Mouse (Mus musculus): ENCODE measurements around the gene Tmbim7. TPM values are rescaled to one million over a fixed set of nuclear protein-coding genes. Genes with fewer than 3 reads are reported as not detected.
"Not testable (repeated sequence)": the region's sequence is repeated elsewhere in the genome, so short reads cannot be mapped to it uniquely, and the experiment has no call there.

The Tmbim7 gene
- total RNA-seq (2021): not detected

- no peak for DNase-seq (ENCODE audit: extremely low spot score in 1 of 2, low spot score in 1 of 2)
These were observed at the start of gene Tmbim7 for GRCm38 (mm10) chr5:3650881-3651280. Gene Tmbim7, plus strand, starts transcription at chr5:3651181.

GRCm38 (mm10) chr5:3607114-3607513, 43.9 kb upstream of the Tmbim7 start:
- no peak for DNase-seq (ENCODE audit: extremely low spot score in 1 of 2, low spot score in 1 of 2)

- DNase-seq (ENCODE audit: extremely low spot score in 1 of 2, low spot score in 1 of 2): no peak
These were observed 41.7 kb upstream of the Tmbim7 start for GRCm38 (mm10) chr5:3609241-3609640.

- not testable (repeated sequence) for DNase-seq (ENCODE audit: extremely low spot score in 1 of 2, low spot score in 1 of 2)
These were observed 39.1 kb upstream of the Tmbim7 start for GRCm38 (mm10) chr5:3611835-3612234.

GRCm38 (mm10) chr5:3620486-3620885, 30.5 kb upstream of the Tmbim7 start:
- no peak for DNase-seq (ENCODE audit: extremely low spot score in 1 of 2, low spot score in 1 of 2)

- no peak for DNase-seq (ENCODE audit: extremely low spot score in 1 of 2, low spot score in 1 of 2)
These were observed 20.9 kb upstream of the Tmbim7 start for GRCm38 (mm10) chr5:3630055-3630454.

GRCm38 (mm10) chr5:3631512-3632271, 19.3 kb upstream of the Tmbim7 start:
- no peak for DNase-seq (ENCODE audit: extremely low spot score in 1 of 2, low spot score in 1 of 2)

- no peak for DNase-seq (ENCODE audit: extremely low spot score in 1 of 2, low spot score in 1 of 2)
These were observed 18.7 kb upstream of the Tmbim7 start for GRCm38 (mm10) chr5:3632285-3632684.

- no peak for DNase-seq (ENCODE audit: extremely low spot score in 1 of 2, low spot score in 1 of 2)
These were observed 17.7 kb upstream of the Tmbim7 start for GRCm38 (mm10) chr5:3633315-3633714.

GRCm38 (mm10) chr5:3633951-3634350, 17.0 kb upstream of the Tmbim7 start:
- no peak for DNase-seq (ENCODE audit: extremely low spot score in 1 of 2, low spot score in 1 of 2)

- no peak for DNase-seq (ENCODE audit: extremely low spot score in 1 of 2, low spot score in 1 of 2)
These were observed 15.7 kb upstream of the Tmbim7 start for GRCm38 (mm10) chr5:3635286-3635685.

GRCm38 (mm10) chr5:3644621-3645020, 6.4 kb upstream of the Tmbim7 start:
- no peak for DNase-seq (ENCODE audit: extremely low spot score in 1 of 2, low spot score in 1 of 2)

GRCm38 (mm10) chr5:3645326-3645725, 5.7 kb upstream of the Tmbim7 start:
- no peak for DNase-seq (ENCODE audit: extremely low spot score in 1 of 2, low spot score in 1 of 2)

GRCm38 (mm10) chr5:3646539-3646938, 4.4 kb upstream of the Tmbim7 start:
- DNase-seq (ENCODE audit: extremely low spot score in 1 of 2, low spot score in 1 of 2): no peak

GRCm38 (mm10) chr5:3646991-3647707, 3.8 kb upstream of the Tmbim7 start:
- peak; percentile 26 to 49 for DNase-seq (ENCODE audit: extremely low spot score in 1 of 2, low spot score in 1 of 2)

GRCm38 (mm10) chr5:3647708-3648121, 3.3 kb upstream of the Tmbim7 start:
- DNase-seq (ENCODE audit: extremely low spot score in 1 of 2, low spot score in 1 of 2): peak; percentile 56 to 69

GRCm38 (mm10) chr5:3648206-3648848, 2.7 kb upstream of the Tmbim7 start:
- DNase-seq (ENCODE audit: extremely low spot score in 1 of 2, low spot score in 1 of 2): no peak

- DNase-seq (ENCODE audit: extremely low spot score in 1 of 2, low spot score in 1 of 2): no peak
These were observed 2.2 kb upstream of the Tmbim7 start for GRCm38 (mm10) chr5:3648849-3649210.

GRCm38 (mm10) chr5:3651621-3652020, 640 bp downstream of the Tmbim7 start:
- DNase-seq (ENCODE audit: extremely low spot score in 1 of 2, low spot score in 1 of 2): no peak

GRCm38 (mm10) chr5:3652903-3653575, 2.1 kb downstream of the Tmbim7 start:
- not testable (repeated sequence) for DNase-seq (ENCODE audit: extremely low spot score in 1 of 2, low spot score in 1 of 2)

- DNase-seq (ENCODE audit: extremely low spot score in 1 of 2, low spot score in 1 of 2): no peak
These were observed 2.8 kb downstream of the Tmbim7 start for GRCm38 (mm10) chr5:3653801-3654200.

Data from layer of hippocampus, postnatal 25 days (tissue).